Mouse (Mus musculus) telencephalon, adult 2 months (tissue): ENCODE data around the gene Coa3.

Experiments used
- DNase-seq: peaks from one replicate; pipeline ENCODE4 v3.0.0-alpha.2; 2011; ENCODE audit warnings: low read depth, low spot score

Coa3 gene

GRCm38 (mm10) chr11:101282896-101283295 is 4.0 kb upstream of the Coa3 start:
- no peak for DNase-seq

GRCm38 (mm10) chr11:101280837-101281236 is 1.9 kb upstream of the Coa3 start:
- no peak for DNase-seq

- no peak for DNase-seq
These were observed 267 bp upstream of the Coa3 start for GRCm38 (mm10) chr11:101279193-101279569.

GRCm38 (mm10) chr11:101277381-101278222 is 1.3 kb downstream of the Coa3 start:
- DNase-seq = no peak

DNA sequence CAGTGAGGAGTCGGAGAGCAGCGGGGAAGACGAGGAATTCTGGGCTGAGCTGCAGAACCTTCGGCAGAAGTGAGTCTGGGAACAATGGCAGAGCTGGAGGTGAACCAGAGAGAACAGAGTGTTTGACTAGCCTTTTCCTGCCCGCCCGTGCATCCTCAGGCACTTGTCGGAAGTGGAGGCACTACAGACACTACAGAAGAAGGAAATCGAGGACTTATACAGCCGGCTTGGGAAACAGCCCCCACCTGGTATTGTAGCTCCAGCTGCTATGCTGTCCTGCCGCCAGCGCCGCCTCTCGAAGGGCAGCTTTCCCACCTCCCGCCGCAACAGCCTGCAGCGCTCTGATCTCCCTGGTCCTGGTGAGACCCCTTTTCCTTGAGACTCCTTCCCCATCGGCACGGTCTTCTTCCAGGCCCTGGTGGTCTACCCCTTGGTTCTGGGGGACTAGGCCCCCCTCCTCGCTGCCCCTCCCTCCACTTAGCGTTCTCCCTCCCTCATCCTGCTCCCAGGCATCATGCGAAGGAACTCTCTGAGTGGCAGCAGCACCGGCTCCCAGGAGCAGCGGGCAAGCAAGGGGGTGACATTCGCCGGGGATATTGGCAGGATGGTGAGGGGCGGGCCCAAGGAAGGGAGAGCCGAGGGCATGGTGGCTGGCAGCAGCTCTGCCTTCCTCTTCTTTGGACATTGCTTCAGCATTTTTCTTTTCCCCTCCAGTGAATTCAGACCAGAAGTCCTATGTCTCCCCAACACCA is 2.4 kb downstream of the Coa3 start:
- DNase-seq = no peak

DNA sequence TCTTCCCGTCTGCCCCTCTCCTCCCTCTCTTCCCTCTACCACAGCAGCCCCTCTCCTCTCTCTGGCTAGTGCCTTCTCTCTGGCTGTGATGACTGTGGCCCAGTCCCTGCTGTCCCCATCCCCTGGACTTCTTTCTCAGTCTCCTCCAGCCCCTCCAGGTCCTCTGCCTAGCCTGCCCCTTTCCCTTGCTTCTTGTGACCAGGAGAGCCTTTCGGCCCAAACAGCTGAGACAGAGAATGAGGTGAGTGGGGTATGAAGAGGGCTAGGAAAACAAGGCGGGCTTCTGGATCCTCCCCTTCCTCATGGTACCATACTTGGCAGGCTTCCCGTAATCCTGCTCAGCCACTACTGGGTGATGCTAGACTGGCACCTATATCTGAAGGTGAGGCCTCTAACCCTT is 3.6 kb downstream of the Coa3 start:
- no peak for DNase-seq

DNA sequence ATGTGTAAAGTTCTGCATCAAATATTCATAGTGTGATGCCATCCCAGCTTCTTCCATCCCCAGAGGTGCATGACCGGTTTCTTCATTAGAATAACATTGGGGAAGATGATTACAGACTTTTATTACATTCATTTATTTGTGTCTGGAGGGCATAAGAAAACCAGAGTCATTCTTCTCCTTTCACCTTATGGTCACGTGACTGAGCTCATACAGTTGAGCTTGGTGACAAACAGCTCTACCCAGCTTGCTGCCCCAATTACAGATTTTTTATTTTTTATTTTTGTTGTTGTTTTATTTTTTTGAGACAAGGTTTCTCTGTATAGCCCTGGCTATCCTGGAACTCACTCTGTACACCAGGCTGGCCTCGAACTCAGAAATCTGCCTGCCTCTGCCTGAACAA is 6.5 kb downstream of the Coa3 start:
- no peak for DNase-seq

GRCm38 (mm10) chr11:101269577-101270116 is 9.3 kb downstream of the Coa3 start:
- DNase-seq = no peak

GRCm38 (mm10) chr11:101265906-101266305 is 13.0 kb downstream of the Coa3 start:
- no peak for DNase-seq

DNA sequence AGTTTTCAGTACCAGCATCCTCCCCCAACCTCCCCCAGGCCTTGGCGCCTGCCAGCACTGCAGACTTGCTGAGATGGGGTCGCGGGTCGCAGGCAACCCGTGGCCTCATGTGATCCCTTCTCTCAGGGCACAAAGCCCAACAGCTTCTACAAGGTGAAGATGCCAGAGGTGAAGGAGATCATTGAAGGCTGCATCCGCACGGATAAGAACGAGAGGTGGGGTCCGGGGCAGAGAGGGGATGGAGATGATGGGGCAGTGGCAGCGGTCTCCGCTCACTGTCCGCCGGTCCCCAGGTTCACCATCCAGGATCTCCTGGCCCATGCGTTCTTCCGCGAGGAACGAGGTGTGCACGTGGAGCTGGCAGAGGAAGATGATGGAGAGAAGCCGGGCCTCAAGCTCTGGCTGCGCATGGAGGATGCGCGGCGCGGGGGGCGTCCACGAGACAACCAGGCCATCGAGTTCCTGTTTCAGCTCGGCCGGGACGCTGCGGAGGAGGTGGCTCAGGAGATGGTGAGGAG is 13.9 kb downstream of the Coa3 start:
- no peak for DNase-seq

GRCm38 (mm10) chr11:101263989-101264280 is 15.0 kb downstream of the Coa3 start:
- no peak for DNase-seq

GRCm38 (mm10) chr11:101263138-101263988 is 15.6 kb downstream of the Coa3 start:
- no peak for DNase-seq

- DNase-seq = no peak
These were observed 16.5 kb downstream of the Coa3 start for GRCm38 (mm10) chr11:101262272-101262967.

DNA sequence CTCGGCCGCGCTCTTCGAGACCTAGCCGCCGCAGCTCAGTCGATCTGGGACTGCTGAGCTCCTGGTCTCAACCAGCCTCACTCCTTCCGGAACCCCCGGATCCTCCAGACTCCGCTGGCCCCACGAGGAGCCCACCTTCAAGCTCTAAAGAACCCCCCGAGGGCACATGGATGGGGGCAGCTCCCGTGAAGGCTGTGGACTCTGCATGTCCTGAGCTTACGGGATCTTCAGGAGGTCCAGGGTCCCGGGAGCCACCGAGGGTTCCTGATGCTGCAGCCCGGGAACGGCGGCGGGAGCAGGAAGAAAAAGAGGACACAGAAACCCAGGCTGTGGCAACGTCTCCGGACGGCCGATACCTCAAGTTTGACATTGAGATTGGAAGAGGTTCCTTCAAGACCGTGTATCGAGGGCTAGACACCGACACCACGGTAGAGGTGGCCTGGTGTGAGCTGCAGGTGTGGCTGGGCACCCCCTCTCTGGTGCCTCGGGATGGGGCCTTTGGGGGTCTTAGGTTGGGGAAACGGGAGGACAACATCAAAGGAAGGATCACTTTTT is 18.0 kb downstream of the Coa3 start:
- no peak for DNase-seq

DNA sequence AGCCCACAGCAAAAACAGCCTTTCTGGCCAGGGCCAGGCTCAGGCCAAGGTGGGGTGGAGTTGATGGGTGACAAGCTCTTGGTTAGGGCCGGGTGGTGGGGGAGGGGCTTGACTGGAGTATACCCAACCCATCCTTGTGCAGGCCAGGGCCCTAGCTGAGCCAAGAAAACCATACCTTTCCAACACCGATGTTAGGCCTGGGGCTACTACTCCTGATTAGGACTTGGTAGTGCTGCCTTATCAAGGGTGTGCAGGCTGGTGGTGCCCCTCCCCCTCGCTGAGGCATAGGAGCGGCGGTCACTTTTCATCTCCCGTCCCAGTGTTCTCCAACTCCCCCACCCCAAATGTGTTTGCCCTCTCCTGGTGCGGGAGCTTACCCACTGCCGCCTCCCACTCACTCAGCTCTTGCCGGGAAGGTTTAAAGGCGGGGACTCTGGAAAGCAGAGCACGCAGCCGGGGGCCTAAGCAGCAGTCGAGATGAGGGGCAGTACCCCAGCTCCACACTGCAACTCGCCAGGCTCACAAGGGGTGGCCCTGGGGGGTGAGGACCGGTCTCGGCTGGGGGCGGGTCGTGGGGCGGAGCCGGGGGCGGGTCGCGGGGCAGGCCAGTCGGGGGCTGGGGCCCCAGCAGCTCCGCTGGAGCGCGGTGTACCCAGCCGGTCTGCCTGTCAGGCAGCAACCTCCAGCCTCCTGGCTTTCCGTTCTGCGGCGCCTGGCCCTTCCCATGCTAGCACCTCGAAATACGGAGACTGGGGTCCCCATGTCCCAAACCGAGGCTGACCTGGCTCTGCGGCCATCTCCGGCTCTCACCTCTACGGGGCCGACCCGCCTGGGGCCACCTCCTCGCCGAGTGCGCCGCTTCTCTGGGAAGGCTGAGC is 18.7 kb downstream of the Coa3 start, which contains the start of gene Wnk4:
Wnk4 (plus strand) TSS at position 620 of the 878 bp plus-strand sequence.
- no peak for DNase-seq

DNA sequence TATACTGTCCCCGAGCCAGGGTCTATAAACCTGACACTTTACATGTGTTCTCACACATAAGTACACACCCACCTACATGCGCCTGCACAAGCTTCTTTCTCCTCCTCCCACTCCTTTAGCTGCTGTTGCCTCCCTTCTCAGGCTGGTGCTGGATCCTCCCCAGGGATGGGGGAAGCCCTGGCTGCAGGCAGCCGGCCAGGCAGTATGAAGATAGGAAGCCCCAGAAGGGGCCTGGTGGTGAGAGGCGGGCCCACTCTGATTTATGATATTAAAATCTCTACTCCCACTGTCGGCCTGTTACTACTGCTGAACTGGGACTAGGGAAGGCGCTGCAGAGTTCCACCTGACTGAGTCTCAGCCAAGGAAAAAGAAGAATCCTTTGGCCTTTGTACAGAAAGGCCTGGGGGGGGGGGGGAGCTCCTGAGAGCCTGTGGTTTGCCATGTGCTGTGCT is 19.6 kb downstream of the Coa3 start:
- peak; percentile 77 for DNase-seq

DNA sequence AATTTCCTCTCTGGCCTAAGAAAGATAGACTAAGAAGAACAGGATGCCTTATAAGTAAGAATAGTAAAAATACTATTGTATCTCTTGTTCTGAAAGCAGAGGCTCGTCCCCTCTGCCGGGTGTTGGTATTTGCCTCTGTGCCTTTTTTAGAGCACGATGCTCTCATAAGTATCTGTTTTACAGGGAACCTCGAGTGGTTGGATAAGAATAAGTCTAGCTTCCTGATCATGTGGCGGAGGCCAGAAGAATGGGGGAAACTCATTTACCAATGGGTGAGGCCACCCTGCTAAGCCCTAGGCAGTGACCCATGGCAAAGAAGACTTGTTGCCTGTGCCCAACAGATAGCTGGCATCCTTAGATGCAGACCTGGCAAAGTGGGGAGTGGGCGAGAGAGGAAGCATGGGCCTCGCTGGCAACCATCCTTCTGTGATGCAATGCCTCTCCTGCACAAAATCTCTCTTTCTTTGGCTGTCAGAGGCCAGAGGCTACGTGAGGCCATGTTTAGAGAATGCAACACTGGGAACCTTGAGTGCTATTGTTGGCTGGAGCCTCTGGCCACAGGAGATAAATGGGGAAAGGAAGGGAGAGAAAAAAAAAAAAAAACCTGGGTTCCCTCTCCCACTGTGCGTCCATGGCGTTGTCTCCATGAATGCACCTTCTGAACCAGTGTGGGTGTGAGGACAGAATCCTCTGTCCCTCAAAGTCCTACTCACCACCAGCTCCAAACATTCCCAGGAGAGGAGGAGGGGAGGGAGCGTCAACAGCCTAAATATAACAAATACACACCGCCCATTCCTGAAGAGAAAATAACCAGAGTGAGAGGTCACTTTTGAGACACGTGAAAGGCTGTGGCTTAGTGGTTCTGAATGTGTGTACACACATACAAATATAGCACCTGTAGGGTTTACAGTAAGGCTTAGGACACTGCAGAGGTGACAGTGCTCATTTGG is 22.8 kb downstream of the Coa3 start:
- no peak for DNase-seq

- DNase-seq = peak; percentile 78
These were observed 25.1 kb downstream of the Coa3 start, which contains the start of gene Vps25 for GRCm38 (mm10) chr11:101253613-101254389. Vps25 (plus strand) TSS chr11:101253707.
